Mouse (Mus musculus) myocyte (in vitro differentiated cells): ENCODE data around the gene Wdr64.

Source experiments
- E2F4 ChIP-seq: IDR thresholded peaks from one replicate; pipeline ENCODE4 v1.6.1; 2011; ENCODE audit warnings: mild to moderate bottlenecking, control low read depth, moderate library complexity; ENCODE audit not compliant: insufficient read depth
- MAX ChIP-seq: IDR thresholded peaks from one replicate; pipeline ENCODE4 v1.6.1; 2011; ENCODE audit warnings: low read depth, mild to moderate bottlenecking, control low read depth
- POLR2A ChIP-seq: IDR thresholded peaks from one replicate; pipeline ENCODE4 v1.6.1; 2011; ENCODE audit warnings: low read depth, mild to moderate bottlenecking, control low read depth, moderate library complexity; ENCODE audit not compliant: insufficient read length
- POLR2AphosphoS2 ChIP-seq: IDR thresholded peaks from one replicate; pipeline ENCODE4 v1.6.1; 2011; ENCODE audit warnings: low read depth, control low read depth; ENCODE audit not compliant: insufficient read length
- USF1 ChIP-seq: IDR thresholded peaks from one replicate; pipeline ENCODE4 v1.6.1; 2011; ENCODE audit warnings: low read depth, mild to moderate bottlenecking, control low read depth, moderate library complexity

DNA sequence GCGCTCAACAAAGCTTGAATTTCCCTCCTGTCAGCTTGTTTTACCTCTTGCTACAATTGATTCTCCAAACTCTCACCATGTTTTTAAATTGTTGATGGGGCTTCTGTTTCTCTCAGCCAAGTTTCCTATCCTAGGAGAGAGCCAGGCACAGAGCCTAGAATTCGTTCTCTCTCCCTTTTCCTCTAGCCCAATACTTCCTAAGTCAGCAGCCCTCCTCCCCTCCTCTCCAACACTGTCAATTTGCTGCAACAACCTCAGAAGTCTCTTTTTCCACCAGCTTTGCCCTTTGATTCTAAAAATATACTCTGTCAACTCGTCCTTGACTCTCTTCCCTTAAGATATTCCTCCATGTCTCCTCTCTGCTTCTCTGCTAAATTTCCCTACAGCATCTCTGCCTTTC is 982 bp downstream of the Wdr64 start:
- TF ChIP-seq E2F4 (no peak), USF1 (no peak), POLR2A (no peak), MAX (no peak), POLR2AphosphoS2 (no peak)
